Mouse (Mus musculus) neural tube, embryonic 11.5 days (tissue): ENCODE measurements around the gene Kif1b. TPM values are rescaled to one million over a fixed set of nuclear protein-coding genes. Genes with fewer than 3 reads are reported as not detected.
A peak's percentile ranks its signal among the peaks of the same experiment; 100 is the strongest.

ENCODE experiments used
- ATAC-seq: fragments of 200-750 bp; cut with Nextera tagmentation; 2 replicates; pipeline ENCODE4 v1.8.0; 2017; ENCODE audit warnings: moderate number of reproducible peaks, mild to moderate bottlenecking, moderate TSS enrichment, moderate library complexity; ENCODE audit not compliant: insufficient read depth, low FRiP score, low TSS enrichment
- DNase-seq: peaks from one replicate; pipeline ENCODE4 v3.0.0-alpha.2; 2015; ENCODE audit warnings: low spot score
- H3K27ac ChIP-seq: fragments of 300-500 bp; sonication (generic); 2 replicates; pipeline ENCODE4 v1.5.1; 2014; ENCODE audit warnings: low read depth, mild to moderate bottlenecking, low read length
- H3K27me3 ChIP-seq: fragments of 300-500 bp; sonication (generic); 2 replicates; pipeline ENCODE4 v1.6.1; 2014; ENCODE audit warnings: mild to moderate bottlenecking, low read length, mixed read lengths; ENCODE audit not compliant: control insufficient read depth, insufficient read depth
- H3K36me3 ChIP-seq: fragments of 300-500 bp; sonication (generic); 2 replicates; pipeline ENCODE4 v1.6.1; 2014; ENCODE audit warnings: mild to moderate bottlenecking, low read length, moderate library complexity, mixed read lengths; ENCODE audit not compliant: control insufficient read depth, insufficient read depth
- H3K4me1 ChIP-seq: fragments of 300-500 bp; sonication (generic); 2 replicates; pipeline ENCODE4 v1.6.1; 2014; ENCODE audit warnings: low read length, mixed read lengths; ENCODE audit not compliant: control insufficient read depth, insufficient read depth
- H3K4me2 ChIP-seq: fragments of 300-500 bp; sonication (generic); 2 replicates; pipeline ENCODE4 v1.6.1; 2014; ENCODE audit warnings: low read depth, mild to moderate bottlenecking, moderate library complexity
- H3K4me3 ChIP-seq: fragments of 300-500 bp; sonication (generic); 2 replicates; pipeline ENCODE4 v1.5.1; 2014; ENCODE audit warnings: low read depth, low read length
- H3K9ac ChIP-seq: fragments of 300-500 bp; sonication (generic); 2 replicates; pipeline ENCODE4 v1.6.1; 2014; ENCODE audit warnings: mild to moderate bottlenecking, low read length
- H3K9me3 ChIP-seq: fragments of 300-500 bp; sonication (generic); 2 replicates; pipeline ENCODE4 v1.6.1; 2016; ENCODE audit warnings: low read length; ENCODE audit not compliant: control insufficient read depth
- WGBS: fragments of 180-500 bp; shearing (Covaris S2); extraction: QIAGEN DNeasy Blood & Tissue Kit; methylation state at CpG from one replicate; pipeline ENCODE4 v1.1.7; 2014; 5-methylcytosine and 5-hydroxymethylcytosine counted together
- polyA plus RNA-seq: library from polyadenylated mRNA; unstranded; fragments of >200 nt; fragmentation: Nextera tagmentation; extraction: Ambion mirVana; gene quantifications from 2 replicates; pipeline ENCODE4 v1.2.1, GENCODE M21; 2014

Gene Kif1b
- polyA plus RNA-seq, 1 experiment from 2014 or later: 104 TPM

GRCm38 (mm10) chr4:149136982-149137770 is 170.3 kb downstream of the Kif1b start, which contains the start of gene Cenps:
Gene Cenps (minus strand): TSS chr4:149137629.
- peak; percentile 89 for ATAC-seq
- Histone ChIP-seq H3K36me3 (no peaks in the 10 kb centered on the region), H3K4me1 (0 out of 2 replicates have a peak, but pooled peaks cover 2% of the 10 kb centered on the region), H3K9me3 (no peaks in the 10 kb centered on the region), H3K27me3 (no peaks in the 10 kb centered on the region), H3K4me2 (peak within 1 kb of the TSS; percentile 57), H3K27ac (peak within 1 kb of the TSS; percentile 57), H3K9ac (peak within 1 kb of the TSS; percentile 78), H3K4me3 (peak within 1 kb of the TSS; percentile 49)
- peak; percentile 97 for DNase-seq
- WGBS: 2% methylated on average over 68 of the region's 68 CpGs

- H3K27me3 ChIP-seq: no peaks in the 10 kb centered on the region
- WGBS: 71% methylated on average over 18 of the region's 18 CpGs
- no peak overlapping the region for H3K27ac ChIP-seq
- H3K36me3 ChIP-seq: no peaks in the 10 kb centered on the region
- H3K4me2 ChIP-seq: peak overlapping the region; percentile 57
- ATAC-seq (no peak), DNase-seq (peak; percentile 17)
- no peak overlapping the region for H3K9ac ChIP-seq
- H3K4me1 ChIP-seq: 0 out of 2 replicates have a peak, but pooled peaks cover 2% of the 10 kb centered on the region
- H3K9me3 ChIP-seq: no peaks in the 10 kb centered on the region
- peak overlapping the region; percentile 49 for H3K4me3 ChIP-seq
These were observed 171.2 kb downstream of the Kif1b start for GRCm38 (mm10) chr4:149136116-149136850.

DNA sequence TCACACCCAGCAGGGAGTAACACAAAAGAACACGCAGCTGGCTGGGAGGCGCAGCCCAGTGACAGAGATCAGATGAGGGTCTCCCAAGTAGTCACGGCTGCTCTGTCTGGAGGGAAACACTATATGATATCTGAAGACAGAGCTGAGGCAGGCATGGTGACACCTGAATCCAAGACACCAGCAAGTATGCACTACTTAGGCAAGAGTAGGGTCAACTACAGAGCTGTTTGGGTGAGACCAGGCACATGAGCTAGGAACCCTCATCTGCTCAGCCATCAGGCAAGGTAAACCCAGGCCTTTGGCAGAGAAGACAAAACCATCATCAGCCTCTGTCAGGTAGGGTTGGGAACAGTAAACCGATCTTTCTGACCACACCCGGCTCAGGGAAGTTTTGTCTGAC is 174.1 kb downstream of the Kif1b start:
- DNase-seq (no peak), ATAC-seq (no peak)
- no peak overlapping the region for H3K27ac ChIP-seq
- H3K4me1 ChIP-seq: 0 out of 2 replicates have a peak, but pooled peaks cover 2% of the 10 kb centered on the region
- no peak overlapping the region for H3K9ac ChIP-seq
- H3K27me3 ChIP-seq: no peaks in the 10 kb centered on the region
- H3K4me3 ChIP-seq: no peak overlapping the region
- H3K36me3 ChIP-seq: no peaks in the 10 kb centered on the region
- no peak overlapping the region for H3K4me2 ChIP-seq
- WGBS: 63% methylated on average over 5 of the region's 5 CpGs
- no peaks in the 10 kb centered on the region for H3K9me3 ChIP-seq

GRCm38 (mm10) chr4:149131789-149132565 is 175.5 kb downstream of the Kif1b start:
- H3K27me3 ChIP-seq: no peaks in the 10 kb centered on the region
- no peaks in the 10 kb centered on the region for H3K36me3 ChIP-seq
- no peak overlapping the region for H3K4me2 ChIP-seq
- WGBS: 85% methylated on average over 21 of the region's 21 CpGs
- no peaks in the 10 kb centered on the region for H3K9me3 ChIP-seq
- H3K9ac ChIP-seq: no peak overlapping the region
- ATAC-seq: no peak
- DNase-seq: no peak
- no peak overlapping the region for H3K27ac ChIP-seq
- 0 out of 2 replicates have a peak, but pooled peaks cover 2% of the 10 kb centered on the region for H3K4me1 ChIP-seq
- H3K4me3 ChIP-seq: no peak overlapping the region

GRCm38 (mm10) chr4:149131021-149131752 is 176.3 kb downstream of the Kif1b start:
- Histone ChIP-seq H3K36me3 (no peaks in the 10 kb centered on the region), H3K9me3 (no peaks in the 10 kb centered on the region), H3K27ac (no peak overlapping the region), H3K9ac (no peak overlapping the region), H3K4me1 (no peaks in the 10 kb centered on the region), H3K27me3 (no peaks in the 10 kb centered on the region), H3K4me3 (no peak overlapping the region), H3K4me2 (no peak overlapping the region)
- no peak for DNase-seq
- 84% methylated on average over 23 of the region's 23 CpGs for WGBS
- ATAC-seq: no peak

DNA sequence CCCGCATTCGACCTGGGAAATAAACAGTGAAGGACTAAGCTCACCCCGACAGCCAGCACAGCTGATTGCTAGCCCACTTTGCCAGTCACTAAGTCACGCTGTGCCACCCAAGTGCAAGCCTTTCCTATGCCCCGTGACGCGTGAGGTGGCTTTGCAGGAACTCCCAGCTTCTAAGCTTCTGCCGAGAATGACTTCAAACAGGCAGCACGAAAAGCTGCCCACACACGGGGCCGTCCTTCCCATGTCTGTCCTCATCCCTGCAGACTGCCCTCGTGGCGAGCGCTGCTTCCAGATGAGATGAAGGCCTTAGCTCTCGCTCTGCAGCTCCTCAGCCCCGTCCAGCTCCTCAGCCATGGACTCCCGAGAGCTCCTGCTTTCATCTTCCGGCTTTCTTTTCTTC is 179.0 kb downstream of the Kif1b start:
- WGBS: 80% methylated on average over 18 of the region's 18 CpGs

GRCm38 (mm10) chr4:149126663-149127062 is 180.8 kb downstream of the Kif1b start, which contains the start of gene Cort:
Gene Cort (minus strand): TSS chr4:149126763.
- ATAC-seq: no peak
- H3K4me1 ChIP-seq: no peaks in the 10 kb centered on the region
- H3K9ac ChIP-seq: no peak within 1 kb of the TSS
- no peak within 1 kb of the TSS for H3K4me2 ChIP-seq
- 90% methylated on average over 11 of the region's 11 CpGs for WGBS
- no peak for DNase-seq
- no peak within 1 kb of the TSS for H3K4me3 ChIP-seq
- H3K27me3 ChIP-seq: no peaks in the 10 kb centered on the region
- no peaks in the 10 kb centered on the region for H3K9me3 ChIP-seq
- no peak within 1 kb of the TSS for H3K27ac ChIP-seq
- no peaks in the 10 kb centered on the region for H3K36me3 ChIP-seq

More for the DNA sequence above, 179.0 kb downstream of the Kif1b start:
- no peak overlapping the region for H3K27ac ChIP-seq
- H3K4me1 ChIP-seq: no peaks in the 10 kb centered on the region
- H3K4me3 ChIP-seq: no peak overlapping the region
- no peak for ATAC-seq
- H3K9ac ChIP-seq: no peak overlapping the region
- H3K4me2 ChIP-seq: no peak overlapping the region
- H3K36me3 ChIP-seq: no peaks in the 10 kb centered on the region
- no peaks in the 10 kb centered on the region for H3K9me3 ChIP-seq
- no peaks in the 10 kb centered on the region for H3K27me3 ChIP-seq
- no peak for DNase-seq
